9 mouse cellular contexts compared by ENCODE assay signal in genomic region chr3:100963849-100964542, GRCm38 (mm10). TPM values are rescaled to one million over a fixed set of nuclear protein-coding genes. Genes with fewer than 3 reads are reported as not detected.
DNase-seq lines count a peak whose midpoint lies in the region; ATAC-seq and TF ChIP-seq lines count a peak whose summit lies in the region.
"Had no signal": no experiment of that assay in that cellular context is flagged by ENCODE, and none has a peak within 500 bp of the region (broad histone marks: within the 10 kb centered on the region; RNA-seq: fewer than 3 reads in every experiment).

No protein-coding gene starts in this region.

- TF ChIP-seq POLR2A in liver, adult 2 months (IDR thresholded peaks at IDR 0.05; ENCODE audit: extremely low read depth, insufficient read depth, low read length) = no peak
- no peak for TF ChIP-seq POLR2A in cortical plate, adult 2 months (IDR thresholded peaks at IDR 0.05; ENCODE audit: extremely low read depth, insufficient read depth, low read length)
- no peak for TF ChIP-seq POLR2A in limb, embryonic 14.5 days (IDR thresholded peaks at IDR 0.05; ENCODE audit: borderline replicate concordance, extremely low read depth, insufficient read depth, insufficient read length)

- no peaks in the 10 kb centered on the region for H3K79me2 ChIP-seq in liver, adult 2 months (ENCODE audit: control insufficient read depth, insufficient read depth, low read length)

- H3K27me3 ChIP-seq in liver, adult 2 months (ENCODE audit: control insufficient read depth, insufficient read depth, low read length) = no peaks in the 10 kb centered on the region
- no peaks in the 10 kb centered on the region for H3K27me3 ChIP-seq in liver, embryonic 12.5 days (replicated peaks)
- no peaks in the 10 kb centered on the region for H3K27me3 ChIP-seq in hindbrain, embryonic 16.5 days (replicated peaks; ENCODE audit: control insufficient read depth, insufficient read depth, low read length)
- no peaks in the 10 kb centered on the region for H3K27me3 ChIP-seq in limb, embryonic 14.5 days (ENCODE audit: control insufficient read depth, insufficient read depth, low read length)
- H3K27me3 ChIP-seq: megakaryocyte, embryonic 14.5 days had no signal

- TF ChIP-seq CTCF in liver, adult 2 months (IDR thresholded peaks at IDR 0.05; ENCODE audit: low read depth, low read length) = peak; percentile 36; the same call in 1 of the 2 replicates
- peak; percentile 84 for TF ChIP-seq CTCF in cortical plate, adult 2 months (IDR thresholded peaks at IDR 0.05; ENCODE audit: extremely low read depth, insufficient read depth, low read length)

- WGBS in liver, adult 2 months = 89% methylated on average over 14 of the region's 14 CpGs
- 82% methylated on average over 14 of the region's 14 CpGs for WGBS in liver, embryonic 12.5 days (ENCODE audit: insufficient replicate concordance)
- 76% methylated on average over 14 of the region's 14 CpGs for WGBS in hindbrain, embryonic 16.5 days
- WGBS in limb, embryonic 14.5 days = 74% methylated on average over 14 of the region's 14 CpGs

- peaks cover 22% of the 10 kb centered on the region for H3K36me3 ChIP-seq in liver, adult 2 months (ENCODE audit: control insufficient read depth, insufficient read depth, low read length)
- peaks cover 89% of the 10 kb centered on the region for H3K36me3 ChIP-seq in liver, embryonic 12.5 days
- no peaks in the 10 kb centered on the region for H3K36me3 ChIP-seq in hindbrain, embryonic 16.5 days (ENCODE audit: control insufficient read depth, insufficient read depth, low read length)
- peaks cover 50% of the 10 kb centered on the region for H3K36me3 ChIP-seq in limb, embryonic 14.5 days (ENCODE audit: control insufficient read depth, insufficient read depth, low read length)

- no peak overlapping the region for H3K9ac ChIP-seq in liver, adult 2 months (ENCODE audit: low read depth, low read length)
- H3K9ac ChIP-seq in liver, embryonic 12.5 days = no peak overlapping the region
- H3K9ac ChIP-seq in hindbrain, embryonic 16.5 days (ENCODE audit: low read depth, low read length) = no peak overlapping the region
- H3K9ac ChIP-seq in limb, embryonic 14.5 days (ENCODE audit: low read depth, low read length, severe bottlenecking) = no peak overlapping the region

- ATAC-seq in liver, embryonic 12.5 days = no peak
- ATAC-seq in hindbrain, embryonic 16.5 days = peak; percentile 67
- ATAC-seq in limb, embryonic 14.5 days (ENCODE audit: low FRiP score, low read depth) = no peak
- no peak for ATAC-seq in erythroid progenitor cell, adult 5-6 weeks (replicated peaks; ENCODE audit: low FRiP score, poor library complexity, severe bottlenecking)

- H3K9me3 ChIP-seq in liver, embryonic 12.5 days (replicated peaks) = no peaks in the 10 kb centered on the region
- no peaks in the 10 kb centered on the region for H3K9me3 ChIP-seq in hindbrain, embryonic 16.5 days (ENCODE audit: control insufficient read depth, low read length)
- H3K9me3 ChIP-seq in limb, embryonic 14.5 days (ENCODE audit: control insufficient read depth, low read length) = no peaks in the 10 kb centered on the region
- H3K9me3 ChIP-seq: megakaryocyte, embryonic 14.5 days had no signal

- no peaks in the 10 kb centered on the region for H3K4me1 ChIP-seq in liver, adult 2 months (ENCODE audit: control insufficient read depth, insufficient read depth, low read length)
- H3K4me1 ChIP-seq in liver, embryonic 12.5 days = peaks cover 16% of the 10 kb centered on the region
- H3K4me1 ChIP-seq in cortical plate, adult 2 months (ENCODE audit: control insufficient read depth, insufficient read depth, low read length) = no peaks in the 10 kb centered on the region
- 0 out of 2 replicates have a peak, but pooled peaks cover 2% of the 10 kb centered on the region for H3K4me1 ChIP-seq in hindbrain, embryonic 16.5 days (ENCODE audit: control insufficient read depth, insufficient read depth, low read depth, low read length)
- H3K4me1 ChIP-seq in limb, embryonic 14.5 days (ENCODE audit: control insufficient read depth, insufficient read depth, low read length) = 0 out of 2 replicates have a peak, but pooled peaks cover 3% of the 10 kb centered on the region

- H3K27ac ChIP-seq in liver, adult 2 months (replicated peaks; ENCODE audit: insufficient read depth, low read depth, low read length) = no peak overlapping the region
- H3K27ac ChIP-seq in liver, embryonic 12.5 days = no peak overlapping the region
- H3K27ac ChIP-seq in cortical plate, adult 2 months (ENCODE audit: insufficient read depth, low read length) = no peak overlapping the region
- H3K27ac ChIP-seq in hindbrain, embryonic 16.5 days (ENCODE audit: low read depth, low read length) = no peak overlapping the region
- H3K27ac ChIP-seq in limb, embryonic 14.5 days (replicated peaks; ENCODE audit: low read depth, low read length) = no peak overlapping the region

- no peak overlapping the region for H3K4me2 ChIP-seq in liver, embryonic 12.5 days
- H3K4me2 ChIP-seq in hindbrain, embryonic 16.5 days (ENCODE audit: low read length) = no peak overlapping the region
- no peak overlapping the region for H3K4me2 ChIP-seq in limb, embryonic 14.5 days (replicated peaks; ENCODE audit: low read depth, low read length, severe bottlenecking)

- no peak overlapping the region for H3K4me3 ChIP-seq in liver, adult 2 months (ENCODE audit: insufficient read depth, low read depth, low read length)
- no peak overlapping the region for H3K4me3 ChIP-seq in liver, embryonic 12.5 days
- no peak overlapping the region for H3K4me3 ChIP-seq in cortical plate, adult 2 months (ENCODE audit: insufficient read depth, low read length)
- H3K4me3 ChIP-seq in hindbrain, embryonic 16.5 days (ENCODE audit: low read length) = no peak overlapping the region
- H3K4me3 ChIP-seq in limb, embryonic 14.5 days (replicated peaks; ENCODE audit: low read length) = no peak overlapping the region
- H3K4me3 ChIP-seq: megakaryocyte, embryonic 14.5 days had no signal

- peak; percentile 7 for DNase-seq in liver, adult 2 months (ENCODE audit: extremely low read depth, low read depth, low spot score)
- DNase-seq in NIH3T3 (ENCODE audit: low read depth) = peak; percentile 81
- peak; percentile 34 for DNase-seq in limb, embryonic 14.5 days (ENCODE audit: low spot score)
- peak; percentile 69 to 79 for DNase-seq in right cerebral cortex, postnatal 10 days (ENCODE audit: low spot score in 2 of 2)

RNA-seq across cellular contexts. Expression of gene Ttf2, which starts 5.5 kb away (rescaled TPM):
- total RNA-seq in liver, adult 2 months (2014; rRNA removed) = 2.6 TPM in 2 replicates
- polyA plus RNA-seq in liver, adult 2 months (2012; rRNA removed) = 1.3 and 1.9 TPM in 2 replicates
- 13.8 and 13.9 TPM in 2 replicates for polyA plus RNA-seq in liver, embryonic 12.5 days (2016; fragmentation: Nextera tagmentation; extraction: Ambion mirVana)
- polyA plus RNA-seq in cortical plate, adult 2 months (2012; rRNA removed) = 1.1 and 1.2 TPM in 2 replicates
- polyA plus RNA-seq in hindbrain, embryonic 16.5 days (2015; fragmentation: Nextera tagmentation; extraction: Ambion mirVana) = 3.6 and 4.8 TPM in 2 replicates
- polyA plus RNA-seq in limb, embryonic 14.5 days (2012; rRNA removed) = 13.9 and 14.0 TPM in 2 replicates
- polyA plus RNA-seq in limb, embryonic 14.5 days (2014; fragmentation: Nextera tagmentation; extraction: Ambion mirVana) = 14.0 and 17.9 TPM in 2 replicates
- 24.3 and 31.7 TPM in 2 replicates for total RNA-seq in erythroid progenitor cell, adult 5-6 weeks (2015; ENCODE audit: low replicate concordance)
- total RNA-seq in erythroid progenitor cell, adult 5-6 weeks (2017; ENCODE audit: low replicate concordance) = 51.3 and 51.6 TPM in 2 replicates

RNA-seq across cellular contexts. Expression of gene Trim45, which starts 42.0 kb away (rescaled TPM):
- 0.74 and 0.92 TPM in 2 replicates for total RNA-seq in liver, adult 2 months (2014; rRNA removed)
- polyA plus RNA-seq in liver, adult 2 months (2012; rRNA removed) = 0.83 and 0.95 TPM in 2 replicates
- polyA plus RNA-seq in liver, embryonic 12.5 days (2016; fragmentation: Nextera tagmentation; extraction: Ambion mirVana) = 1.0 and 1.2 TPM in 2 replicates
- 8.1 and 8.7 TPM in 2 replicates for polyA plus RNA-seq in cortical plate, adult 2 months (2012; rRNA removed)
- polyA plus RNA-seq in hindbrain, embryonic 16.5 days (2015; fragmentation: Nextera tagmentation; extraction: Ambion mirVana) = 7.6 and 8.7 TPM in 2 replicates
- polyA plus RNA-seq in limb, embryonic 14.5 days (2012; rRNA removed) = 11.6 and 12.8 TPM in 2 replicates
- polyA plus RNA-seq in limb, embryonic 14.5 days (2014; fragmentation: Nextera tagmentation; extraction: Ambion mirVana) = 4.3 and 5.5 TPM in 2 replicates
- total RNA-seq in erythroid progenitor cell, adult 5-6 weeks (2015; ENCODE audit: low replicate concordance) = 0.36 TPM in 1 of 2 replicates, not detected in the other
- 2.8 and 3.6 TPM in 2 replicates for total RNA-seq in erythroid progenitor cell, adult 5-6 weeks (2017; ENCODE audit: low replicate concordance)

Comparison
In these comparisons a context has a peak if more than half of its experiments do, and no peak if none do; other contexts are left out.
1. DNase-seq: peak in every context shown above with its lines; median percentile 81 in NIH3T3; 74 in right cerebral cortex, postnatal 10 days; 34 in limb, embryonic 14.5 days; 7 in liver, adult 2 months.